Mouse (Mus musculus) erythroblast, embryonic 14.5 days (primary cell): ENCODE results near the gene Psma1.

Experiments used
- GATA1 ChIP-seq: IDR thresholded peaks from 2 replicates; pipeline ENCODE4 v1.6.1; 2012; ENCODE audit warnings: low read length, inconsistent platforms, mixed read lengths
- TAL1 ChIP-seq: IDR thresholded peaks from 3 replicates; pipeline ENCODE4 v1.6.1; 2012; ENCODE audit warnings: low read length, inconsistent platforms, mixed read lengths

GRCm38 (mm10) chr7:114291461-114292335, 15.8 kb upstream of the Psma1 start:
- TF ChIP-seq TAL1 (no peak), GATA1 (no peak)
